Mouse (Mus musculus) liver, embryonic 14.5 days (tissue): ENCODE results near the gene Gabbr2. TPM values are rescaled to one million over a fixed set of nuclear protein-coding genes. Genes with fewer than 3 reads are reported as not detected.

Source experiments
- ATAC-seq: fragments of 200-750 bp; cut with Nextera tagmentation; 2 replicates; pipeline ENCODE4 v1.8.0; 2017; ENCODE audit warnings: moderate number of reproducible peaks, mild to moderate bottlenecking, moderate library complexity; ENCODE audit not compliant: insufficient read depth
- DNase-seq, 3 experiments: peaks; one replicate each; pipeline ENCODE4 v3.0.0-alpha.2; 2012 to 2013; ENCODE audit warnings: low read depth in 3 of 3, low spot score in 3 of 3
- H3K27ac ChIP-seq: fragments of 300-500 bp; sonication (generic); 2 replicates; pipeline ENCODE4 v1.5.1; 2014; ENCODE audit warnings: moderate library complexity, mild to moderate bottlenecking, control low read depth, inconsistent platforms
- H3K27me3 ChIP-seq: fragments of 300-500 bp; sonication (generic); 2 replicates; pipeline ENCODE4 v1.6.1; 2014; ENCODE audit warnings: mild to moderate bottlenecking, low read length, moderate library complexity; ENCODE audit not compliant: control insufficient read depth, insufficient read depth
- H3K36me3 ChIP-seq: fragments of 300-500 bp; sonication (generic); replicated peaks from 2 replicates; pipeline ENCODE4 v1.6.1; 2014; ENCODE audit warnings: low read depth; ENCODE audit not compliant: control insufficient read depth, insufficient read depth
- H3K4me1 ChIP-seq, 2 experiments: fragments of 200-500 bp in 1 of 2; fragments of 300-500 bp in 1 of 2; sonication (generic) in 1 of 2; replicated peaks; 2 replicates each; pipeline ENCODE4 v1.6.1; 2012 to 2014; ENCODE audit warnings: antibody characterized with exemption in 1 of 2, inconsistent platforms in 1 of 2, low read length in 1 of 2; ENCODE audit not compliant: control insufficient read depth in 2 of 2, insufficient read depth in 2 of 2
- H3K4me2 ChIP-seq: fragments of 300-500 bp; sonication (generic); 2 replicates; pipeline ENCODE4 v1.6.1; 2014; ENCODE audit warnings: low read depth, mild to moderate bottlenecking, control low read depth, moderate library complexity
- H3K4me3 ChIP-seq, 2 experiments: fragments of 200-500 bp in 1 of 2; fragments of 300-500 bp in 1 of 2; sonication (generic) in 1 of 2; 2 replicates each; pipeline ENCODE4 v1.5.1; 2012 to 2014; ENCODE audit warnings: low read depth in 2 of 2, low read length in 2 of 2, mild to moderate bottlenecking in 2 of 2, control low read depth in 1 of 2, inconsistent platforms in 1 of 2, moderate library complexity in 1 of 2; ENCODE audit not compliant: insufficient read depth in 1 of 2
- H3K9ac ChIP-seq: fragments of 300-500 bp; sonication (generic); replicated peaks from 2 replicates; pipeline ENCODE4 v1.6.1; 2014; ENCODE audit warnings: mild to moderate bottlenecking, control low read depth, moderate library complexity
- H3K9me3 ChIP-seq: fragments of 300-500 bp; sonication (generic); 2 replicates; pipeline ENCODE4 v1.6.1; 2016; ENCODE audit warnings: low read length, mixed read lengths; ENCODE audit not compliant: control insufficient read depth
- CTCF ChIP-seq: IDR thresholded peaks from 2 replicates; pipeline ENCODE4 v1.5.1; 2016; ENCODE audit warnings: antibody characterized with exemption, low read depth, control low read depth
- EP300 ChIP-seq: IDR thresholded peaks from 2 replicates; pipeline ENCODE4 v1.6.1; 2016; ENCODE audit warnings: antibody characterized with exemption, low read depth
- WGBS: fragments of 180-500 bp; shearing (Covaris S2); extraction: QIAGEN DNeasy Blood & Tissue Kit; methylation state at CpG from one replicate; pipeline ENCODE4 v1.1.7; 2014; ENCODE audit not compliant: insufficient replicate concordance; 5-methylcytosine and 5-hydroxymethylcytosine counted together
- polyA plus RNA-seq, 2 experiments: library from polyadenylated mRNA; depleted of rRNA in 1 of 2; stranded (reverse) in 1 of 2; unstranded in 1 of 2; fragments of >200 nt; fragmentation: Nextera tagmentation in 1 of 2; extraction: Ambion mirVana in 1 of 2; gene quantifications; 2 replicates each; pipeline versions ENCODE4 v1.2.1 to v1.2.3; 2012 to 2014

The Gabbr2 gene
- polyA plus RNA-seq, 2 experiments = 0.07 TPM; not detected in 1

DNA sequence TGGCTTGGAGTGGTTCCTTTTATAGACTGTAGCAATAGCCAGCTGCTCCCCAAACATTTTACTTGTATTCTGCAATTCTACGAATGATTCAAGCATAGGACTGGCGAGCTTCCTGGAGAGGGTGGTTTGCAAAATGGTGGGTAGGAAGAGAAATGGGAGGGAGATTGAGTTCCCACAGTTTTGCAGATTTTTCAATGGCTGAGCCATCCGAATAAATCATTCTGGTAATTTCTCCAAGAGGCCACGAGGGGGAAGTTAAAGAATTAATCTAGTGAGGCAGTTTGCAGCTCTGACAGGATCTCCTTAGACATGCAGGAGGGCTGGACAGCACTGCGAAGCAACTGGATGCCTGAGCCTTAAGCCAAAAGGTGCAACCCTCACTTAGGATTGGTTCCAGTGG lies 256.8 kb downstream of the Gabbr2 start:
- Histone ChIP-seq H3K27me3 (no peaks in the 10 kb centered on the region), H3K9ac (no peak overlapping the region), H3K4me1 (no peaks in the 10 kb centered on the region), H3K27ac (no peak overlapping the region), H3K36me3 (no peaks in the 10 kb centered on the region), H3K4me3 (no peak overlapping the region), H3K9me3 (no peaks in the 10 kb centered on the region), H3K4me2 (no peak overlapping the region)
- DNase-seq (no peak), ATAC-seq (no peak)
- TF ChIP-seq EP300 (no peak), CTCF (no peak)
- 34% methylated on average over 5 of the region's 5 CpGs for WGBS

DNA sequence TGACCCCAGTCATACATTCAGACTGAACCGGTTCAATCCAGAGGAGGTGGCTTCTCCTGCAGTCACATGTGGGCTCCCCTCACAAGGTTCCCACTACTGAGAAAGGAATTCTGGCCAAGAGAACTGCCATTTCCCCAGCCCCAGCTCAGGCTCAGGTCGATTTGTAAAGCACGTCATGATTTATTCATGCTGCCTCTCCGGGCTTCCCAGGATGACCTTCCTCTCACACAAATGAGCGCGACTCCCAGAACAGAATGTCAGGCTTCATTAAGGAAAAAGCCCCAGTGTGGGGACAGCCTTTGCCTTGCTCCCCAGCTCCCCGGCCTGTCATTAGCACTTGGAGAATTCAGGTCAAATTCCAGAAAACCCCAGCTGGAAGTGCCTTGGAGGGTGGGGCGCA lies 260.1 kb downstream of the Gabbr2 start:
- H3K9ac ChIP-seq = no peak overlapping the region
- DNase-seq (no peak), ATAC-seq (no peak)
- no peak for TF ChIP-seq CTCF
- no peak for TF ChIP-seq EP300
- no peak overlapping the region for H3K4me3 ChIP-seq
- 36% methylated on average over 8 of the region's 8 CpGs for WGBS
- no peaks in the 10 kb centered on the region for H3K27me3 ChIP-seq
- no peak overlapping the region for H3K27ac ChIP-seq
- no peak overlapping the region for H3K4me2 ChIP-seq
- no peaks in the 10 kb centered on the region for H3K4me1 ChIP-seq
- no peaks in the 10 kb centered on the region for H3K9me3 ChIP-seq
- no peaks in the 10 kb centered on the region for H3K36me3 ChIP-seq

DNA sequence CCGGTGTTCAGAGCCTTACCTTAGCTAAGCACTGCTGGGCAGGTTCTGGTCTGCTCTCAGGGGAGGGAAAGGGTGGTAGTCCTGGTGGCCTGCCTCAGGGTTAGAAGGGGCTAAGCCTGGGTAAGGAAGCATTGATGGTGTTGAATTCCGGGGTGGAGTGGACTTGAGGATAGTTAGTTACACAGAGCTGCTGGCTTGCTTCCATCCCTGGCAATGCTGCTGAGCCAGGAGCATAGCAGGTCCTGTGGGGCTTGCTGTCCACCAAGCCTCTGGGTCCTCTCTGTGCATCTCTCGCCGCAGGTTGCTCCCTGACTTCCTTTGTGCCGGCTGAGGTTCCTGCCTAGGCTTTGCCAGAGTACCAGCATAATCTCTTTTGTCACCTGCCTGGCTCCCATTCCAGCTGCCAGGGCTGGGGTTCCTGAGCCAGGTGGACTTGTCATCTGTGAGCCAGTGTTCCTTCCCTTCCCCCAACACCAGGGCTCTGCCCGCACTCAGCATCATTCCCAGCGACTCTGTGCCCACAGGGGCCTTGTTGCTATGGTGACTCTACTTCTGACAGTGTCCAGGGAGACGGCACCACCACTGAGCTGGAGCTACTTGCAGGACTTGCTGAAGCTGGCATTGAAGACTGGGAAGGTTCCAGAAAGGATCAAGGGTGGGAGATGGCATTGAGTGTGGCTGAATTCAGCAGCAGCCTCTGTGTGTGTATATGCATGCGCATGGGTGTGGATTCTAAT lies 262.2 kb downstream of the Gabbr2 start:
- Histone ChIP-seq H3K36me3 (no peaks in the 10 kb centered on the region), H3K4me1 (no peaks in the 10 kb centered on the region), H3K27me3 (no peaks in the 10 kb centered on the region), H3K4me2 (no peak overlapping the region), H3K4me3 (no peak overlapping the region), H3K9ac (no peak overlapping the region), H3K27ac (no peak overlapping the region), H3K9me3 (no peaks in the 10 kb centered on the region)
- 65% methylated on average over 9 of the region's 9 CpGs for WGBS
- DNase-seq = no peak
- no peak for TF ChIP-seq EP300
- no peak for TF ChIP-seq CTCF
- ATAC-seq = no peak

DNA sequence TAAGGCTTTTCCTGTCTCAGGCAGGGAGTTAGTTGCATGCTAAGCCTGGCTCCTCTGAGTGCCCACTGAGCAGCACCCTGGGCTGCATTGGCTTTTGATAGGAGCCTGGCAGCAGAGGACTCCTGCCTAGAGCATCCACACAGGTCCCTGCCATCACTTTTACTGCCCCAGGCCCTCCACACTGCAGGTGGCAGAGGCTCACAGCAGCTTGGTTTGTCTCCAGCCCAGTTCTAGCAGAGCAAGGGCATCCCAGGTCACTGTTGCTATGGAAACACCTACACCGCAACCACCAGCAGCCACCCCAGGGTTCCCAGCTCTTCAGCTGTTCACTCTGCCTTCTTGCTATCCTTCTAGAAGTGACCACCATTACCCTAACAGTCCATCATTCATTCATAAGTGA lies 263.4 kb downstream of the Gabbr2 start:
- Histone ChIP-seq H3K9ac (no peak overlapping the region), H3K36me3 (no peaks in the 10 kb centered on the region), H3K4me2 (no peak overlapping the region), H3K27me3 (no peaks in the 10 kb centered on the region), H3K4me3 (no peak overlapping the region), H3K4me1 (no peaks in the 10 kb centered on the region), H3K27ac (no peak overlapping the region), H3K9me3 (no peaks in the 10 kb centered on the region)
- WGBS = 83% methylated on average over 1 of the region's 1 CpGs
- TF ChIP-seq EP300 (no peak), CTCF (no peak)
- no peak for DNase-seq
- ATAC-seq = no peak

DNA sequence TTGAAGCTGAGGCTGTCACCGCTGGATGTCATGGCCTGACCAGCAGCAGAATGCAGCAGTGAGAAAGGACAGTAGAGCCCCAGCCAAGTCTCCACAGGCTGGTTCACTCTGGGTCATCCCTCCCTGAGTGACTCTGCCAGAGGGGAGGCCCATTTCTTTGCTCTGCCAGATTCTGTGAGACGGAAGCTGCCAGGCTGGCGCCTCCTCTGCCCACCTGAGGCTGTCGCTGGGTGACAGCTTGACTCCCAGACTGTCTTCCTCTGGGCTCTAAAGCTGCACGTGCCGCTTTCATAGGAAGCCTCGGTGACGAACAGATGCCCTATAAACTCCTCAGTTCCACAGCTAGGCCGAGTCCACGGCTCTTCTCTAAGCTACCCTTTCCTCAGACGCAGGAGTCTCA lies 264.5 kb downstream of the Gabbr2 start:
- Histone ChIP-seq H3K4me3 (no peak overlapping the region), H3K9me3 (no peaks in the 10 kb centered on the region), H3K27me3 (no peaks in the 10 kb centered on the region), H3K36me3 (no peaks in the 10 kb centered on the region), H3K4me2 (no peak overlapping the region), H3K27ac (no peak overlapping the region), H3K9ac (no peak overlapping the region), H3K4me1 (peaks cover 0 to 3% of the 10 kb centered on the region in 2 experiments; a peak in 1 of 4 replicates)
- TF ChIP-seq EP300 (no peak), CTCF (no peak)
- DNase-seq = no peak
- ATAC-seq = no peak
- WGBS = 68% methylated on average over 11 of the region's 11 CpGs
